Mouse (Mus musculus) embryo, embryonic 11 days (tissue): Measurements from ENCODE around the gene Fbxo11.
"Not testable (repeated sequence)": the region's sequence is repeated elsewhere in the genome, so short reads cannot be mapped to it uniquely, and the experiment has no call there.

Source experiments
- DNase-seq: peaks from one replicate; pipeline ENCODE4 v3.0.0-alpha.2; 2015

The Fbxo11 gene

GRCm38 (mm10) chr17:88066799-88067198 is 1.7 kb upstream of the Fbxo11 start:
- DNase-seq, result no peak

DNA sequence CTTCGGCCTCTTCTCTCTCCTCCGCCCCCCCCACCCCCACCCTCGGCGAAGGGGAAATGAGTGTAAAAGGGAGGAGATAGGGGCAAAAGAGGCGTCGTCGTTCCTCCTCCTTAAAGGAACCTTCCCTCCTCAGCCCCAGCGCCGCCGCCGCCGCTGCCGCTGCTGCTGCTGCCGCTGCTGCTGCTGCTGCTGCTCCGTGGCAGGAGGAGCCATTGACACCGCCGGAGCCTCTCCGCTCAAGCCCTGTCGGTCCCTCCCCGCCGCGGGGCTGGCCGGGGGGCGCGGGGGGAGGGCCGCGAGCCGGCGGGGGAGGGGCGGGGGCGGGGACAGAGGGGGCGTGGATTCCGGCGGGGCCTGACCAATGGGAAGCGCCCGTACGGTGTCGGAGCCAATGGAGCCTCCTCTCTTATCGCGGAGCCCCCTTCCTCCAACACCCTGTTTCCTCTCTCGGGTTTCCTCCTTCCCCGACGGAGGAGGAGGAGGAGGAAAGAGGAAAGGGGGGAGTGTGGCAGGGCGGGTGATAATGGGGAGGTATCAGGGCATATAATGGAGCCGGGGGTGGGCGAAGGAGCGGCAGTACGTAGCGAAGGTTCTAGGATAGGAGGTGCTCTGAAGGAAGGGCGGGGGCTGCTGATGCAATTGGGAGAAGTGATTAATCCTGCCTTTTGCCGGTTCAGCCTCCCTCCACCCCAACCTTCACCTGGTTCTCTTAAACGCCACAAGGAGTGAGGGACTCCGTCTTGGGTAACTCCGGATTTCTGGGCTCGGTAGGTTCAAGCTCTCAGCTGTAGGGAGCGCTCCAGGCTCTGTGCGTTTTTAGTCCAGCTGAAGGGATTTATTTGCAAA is 933 bp upstream of the Fbxo11 start:
- DNase-seq, result peak; percentile 94

DNA sequence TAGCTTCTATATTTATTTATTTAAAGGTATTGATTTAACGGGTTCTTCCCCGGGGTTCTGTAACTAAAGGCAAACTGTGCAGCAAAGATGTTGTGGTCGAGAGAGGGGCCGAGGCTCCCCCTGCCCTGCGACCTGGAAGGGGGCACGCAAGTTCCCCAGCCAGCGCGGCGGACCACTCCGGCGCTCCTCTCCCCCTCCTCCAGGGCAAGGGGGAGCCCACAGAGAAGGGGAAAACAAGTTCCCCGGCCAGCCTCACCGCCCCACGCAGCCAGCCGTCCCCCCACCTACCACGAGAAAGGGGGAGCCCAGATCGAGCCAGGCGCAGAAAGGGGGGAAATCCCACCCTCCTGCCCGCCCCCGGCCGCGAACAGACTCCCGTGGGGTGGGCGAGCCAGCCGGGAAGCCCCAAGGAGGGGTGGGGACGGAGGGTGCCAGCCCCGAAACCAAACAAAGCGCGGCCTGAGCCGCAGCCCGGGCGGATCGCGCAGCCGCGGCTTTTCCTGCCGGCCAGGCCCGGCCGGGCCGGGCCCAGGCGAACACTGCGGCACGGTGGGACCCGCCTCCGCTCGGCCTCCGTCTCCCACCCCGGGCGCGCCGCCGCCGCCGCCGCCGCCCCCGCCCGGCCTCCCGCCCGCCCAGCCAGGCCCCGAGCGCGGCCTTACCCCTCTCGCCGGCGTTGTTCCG is 602 bp downstream of the Fbxo11 start:
- DNase-seq, result peak; percentile 69

GRCm38 (mm10) chr17:88063980-88064346 is 1.1 kb downstream of the Fbxo11 start:
- DNase-seq, result peak; percentile 82

DNA sequence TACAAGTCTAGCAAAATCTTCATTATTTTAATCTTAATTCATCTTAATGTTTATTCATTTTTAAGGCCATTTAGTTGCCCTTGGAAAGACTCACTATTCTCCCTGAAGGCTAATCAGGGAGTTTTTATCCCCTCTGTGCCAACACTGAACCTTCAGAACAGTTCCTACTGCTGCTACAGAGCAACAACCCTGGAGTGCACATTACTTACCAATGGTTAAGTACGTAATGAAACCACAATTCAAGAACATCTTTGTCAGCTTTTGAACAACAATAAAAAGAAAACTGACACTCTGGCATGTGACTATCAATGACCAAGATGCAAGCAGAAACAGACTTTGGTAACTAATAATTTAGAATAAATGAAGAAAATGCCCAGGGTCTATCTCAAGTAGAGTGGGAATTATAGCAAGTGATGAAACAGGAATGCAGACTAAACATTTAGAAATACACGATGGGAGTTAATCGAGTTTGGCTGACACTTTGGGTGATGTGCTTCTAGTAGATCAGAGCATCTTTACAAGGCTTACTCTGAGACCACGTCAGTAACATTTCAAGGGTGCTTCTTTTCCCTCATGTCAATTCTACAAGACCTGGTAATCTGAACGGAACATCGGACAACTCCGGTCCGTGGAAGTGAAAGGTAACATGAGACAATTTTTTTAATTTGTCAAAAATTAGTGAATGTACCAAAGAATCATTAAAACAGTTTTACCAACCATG is 2.1 kb downstream of the Fbxo11 start:
- no peak for DNase-seq

- no peak for DNase-seq
These were observed 3.1 kb downstream of the Fbxo11 start for GRCm38 (mm10) chr17:88061942-88062341.

GRCm38 (mm10) chr17:88058280-88058679 is 6.8 kb downstream of the Fbxo11 start:
- no peak for DNase-seq

GRCm38 (mm10) chr17:88057846-88058245 is 7.2 kb downstream of the Fbxo11 start:
- DNase-seq, result no peak

DNA sequence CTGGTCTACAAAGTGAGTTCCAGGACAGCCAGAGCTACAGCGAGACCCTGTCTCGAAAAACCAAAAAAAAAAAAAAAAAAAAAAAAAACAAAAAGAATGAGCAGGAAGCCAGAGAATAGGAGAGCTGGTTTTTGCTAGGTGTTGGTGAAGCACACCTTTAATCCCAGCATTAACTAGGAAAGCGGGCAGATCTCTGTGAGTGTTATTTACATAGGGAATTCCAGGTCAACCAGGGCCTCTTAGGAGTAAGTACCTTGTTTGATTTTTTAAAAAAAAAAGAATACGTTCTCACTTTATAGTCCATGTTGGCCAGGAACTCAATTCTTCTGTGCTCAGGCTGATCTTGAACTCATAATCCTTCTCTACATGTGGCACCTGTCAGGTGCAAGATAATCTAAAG is 13.4 kb downstream of the Fbxo11 start:
- no peak for DNase-seq

- no peak for DNase-seq
These were observed 14.2 kb downstream of the Fbxo11 start for GRCm38 (mm10) chr17:88050892-88051291.

- DNase-seq, result no peak
These were observed 14.8 kb downstream of the Fbxo11 start for GRCm38 (mm10) chr17:88050318-88050717.

- DNase-seq, result peak; percentile 22
These were observed 22.7 kb downstream of the Fbxo11 start for GRCm38 (mm10) chr17:88042099-88043086.

DNA sequence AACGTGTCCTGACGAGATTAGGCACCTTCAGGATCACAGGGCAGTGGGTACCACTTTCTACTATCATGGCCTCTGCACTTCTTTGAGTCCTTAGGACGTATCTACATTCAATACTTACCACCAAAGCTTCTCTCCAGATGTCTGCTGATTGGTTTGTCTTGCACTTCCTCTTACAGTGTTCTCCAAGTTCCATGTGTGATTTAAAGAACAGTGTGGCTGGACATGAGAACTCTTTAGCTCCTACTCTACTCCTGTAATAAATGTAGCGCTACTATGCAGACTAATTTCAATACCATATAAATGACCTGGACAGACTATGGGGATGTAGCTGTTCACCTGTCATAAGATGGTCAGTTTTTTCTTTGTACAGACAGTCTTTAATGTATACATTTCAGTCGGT is 24.3 kb downstream of the Fbxo11 start:
- no peak for DNase-seq

DNA sequence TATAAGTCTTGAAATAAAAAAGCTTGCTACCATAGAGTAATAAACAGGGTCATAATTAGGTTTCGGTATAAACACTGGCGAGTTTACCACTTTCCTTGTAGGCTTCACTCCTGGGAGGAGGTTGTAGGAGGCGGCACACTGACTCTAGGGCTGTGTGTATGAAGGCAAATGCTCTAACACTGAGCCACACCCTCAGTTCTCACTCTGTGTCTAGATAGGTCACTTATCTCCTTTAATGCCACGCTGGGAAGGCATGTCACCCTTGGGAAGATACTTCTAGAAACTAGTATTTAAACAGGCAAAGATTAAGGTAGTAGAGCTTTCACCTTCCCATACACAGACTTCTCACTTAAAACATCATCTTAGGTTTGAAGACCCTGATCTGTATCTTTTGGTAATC is 30.7 kb downstream of the Fbxo11 start:
- DNase-seq, result no peak

DNA sequence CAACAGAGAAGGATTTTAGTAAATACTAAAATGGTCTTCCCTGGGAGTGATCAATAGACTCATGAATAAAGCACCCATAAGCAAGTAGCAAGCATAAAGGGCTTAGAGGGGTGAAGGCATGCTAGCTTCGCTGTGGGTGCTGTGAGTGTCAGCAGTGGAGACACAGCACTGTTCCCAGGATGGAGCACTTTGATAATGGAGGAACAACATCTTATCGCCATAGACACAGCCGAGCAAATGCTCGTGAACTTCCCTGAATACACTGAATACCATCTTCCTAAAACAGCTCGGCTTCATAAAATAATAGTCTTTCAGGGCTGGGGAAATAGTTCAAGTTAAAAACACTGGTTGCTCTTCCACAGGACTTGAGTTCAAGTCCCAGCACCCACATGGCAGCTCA is 33.3 kb downstream of the Fbxo11 start:
- DNase-seq, result no peak

- DNase-seq, result no peak
These were observed 35.7 kb downstream of the Fbxo11 start for GRCm38 (mm10) chr17:88029194-88029970.

- DNase-seq, result peak; percentile 73
These were observed 39.9 kb downstream of the Fbxo11 start for GRCm38 (mm10) chr17:88025227-88025626.

GRCm38 (mm10) chr17:88023924-88024323 is 41.2 kb downstream of the Fbxo11 start:
- no peak for DNase-seq

DNA sequence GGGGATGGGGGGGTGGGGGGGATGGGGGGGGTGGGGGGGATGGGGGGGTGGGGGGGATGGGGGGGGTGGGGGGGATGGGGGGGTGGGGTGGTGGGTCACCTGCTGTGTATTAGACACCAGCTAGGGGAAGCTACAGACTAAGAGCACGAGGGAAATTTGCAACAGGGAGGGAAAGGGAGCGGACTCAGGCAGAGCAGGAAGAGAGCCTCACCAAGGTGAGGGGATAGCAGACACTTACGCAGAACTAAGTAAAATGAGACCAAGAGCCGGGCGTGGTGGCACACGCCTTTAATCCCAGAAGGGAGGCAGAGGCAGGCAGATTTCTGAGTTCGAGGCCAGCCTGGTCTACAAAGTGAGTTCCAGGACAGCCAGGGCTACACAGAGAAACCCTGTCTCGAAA is 49.1 kb downstream of the Fbxo11 start:
- DNase-seq, result not testable (repeated sequence)

DNA sequence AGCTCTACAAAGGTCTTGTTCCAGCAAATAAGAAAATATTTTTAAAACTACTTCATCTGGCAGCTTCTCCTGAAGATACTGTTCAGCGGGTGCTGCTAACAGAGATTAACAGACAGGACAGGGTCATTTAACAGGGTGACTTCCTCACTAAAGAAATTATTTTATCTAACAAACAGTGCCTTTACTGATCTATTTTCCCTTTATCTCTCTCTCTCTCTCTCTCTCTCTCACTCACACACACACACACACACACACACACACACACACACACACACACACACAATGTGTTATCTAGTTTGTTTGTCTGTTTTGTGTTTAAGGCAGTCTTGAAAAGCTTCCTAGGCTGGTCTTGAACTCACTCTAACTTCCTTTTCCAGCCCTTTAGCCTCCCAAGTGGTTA is 50.6 kb downstream of the Fbxo11 start:
- no peak for DNase-seq

GRCm38 (mm10) chr17:88006956-88007355 is 58.1 kb downstream of the Fbxo11 start:
- DNase-seq, result no peak

GRCm38 (mm10) chr17:88004892-88005291 is 60.2 kb downstream of the Fbxo11 start:
- no peak for DNase-seq
